Mouse (Mus musculus) 3T3-L1 (cell line): ENCODE results near the gene Atp2b4.
A peak's percentile ranks its signal among the peaks of the same experiment; 100 is the strongest.

Source experiments
- DNase-seq: peaks from one replicate; pipeline ENCODE4 v3.0.0-alpha.2; 2015; ENCODE audit warnings: low read depth, low spot score

Gene Atp2b4

DNA sequence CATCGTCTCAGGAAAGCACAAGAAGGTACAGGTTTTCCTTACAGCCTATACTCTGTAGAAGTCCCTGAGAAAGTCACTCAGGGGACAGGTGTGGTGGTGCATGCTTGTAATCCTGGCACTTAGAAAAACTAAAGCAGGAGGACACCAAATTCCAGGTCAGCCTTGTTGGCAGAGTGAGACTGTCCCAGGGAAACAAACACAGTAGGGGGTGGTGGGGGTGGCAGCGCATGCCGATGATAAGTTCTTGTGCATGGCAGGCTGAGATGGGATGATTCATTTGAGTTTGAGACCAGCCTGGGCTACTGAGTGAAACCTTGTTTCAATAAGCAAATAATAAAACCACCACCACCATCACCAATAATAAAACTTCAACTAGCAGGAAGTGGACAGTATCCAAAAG is 49.2 kb downstream of the Atp2b4 start:
- DNase-seq = no peak

DNA sequence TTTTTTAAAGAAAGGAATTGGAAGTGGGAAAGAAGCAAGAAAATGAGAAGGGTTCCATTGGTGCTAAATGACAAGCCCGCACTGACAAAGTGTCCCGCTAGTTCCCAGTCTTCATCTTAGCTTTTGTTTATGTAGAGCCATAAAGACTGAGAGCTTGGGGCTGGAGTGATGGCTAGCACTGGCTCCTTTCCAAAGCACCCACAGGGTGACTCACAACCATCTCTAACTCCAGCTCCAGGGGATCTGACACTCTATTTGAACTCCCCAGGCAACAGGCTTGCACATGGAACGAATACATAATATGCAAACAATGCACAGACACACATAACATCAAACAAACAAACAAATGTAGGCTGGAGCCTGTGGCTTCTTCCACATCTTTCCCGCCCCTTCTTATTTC is 50.9 kb downstream of the Atp2b4 start:
- peak; percentile 86 for DNase-seq

DNA sequence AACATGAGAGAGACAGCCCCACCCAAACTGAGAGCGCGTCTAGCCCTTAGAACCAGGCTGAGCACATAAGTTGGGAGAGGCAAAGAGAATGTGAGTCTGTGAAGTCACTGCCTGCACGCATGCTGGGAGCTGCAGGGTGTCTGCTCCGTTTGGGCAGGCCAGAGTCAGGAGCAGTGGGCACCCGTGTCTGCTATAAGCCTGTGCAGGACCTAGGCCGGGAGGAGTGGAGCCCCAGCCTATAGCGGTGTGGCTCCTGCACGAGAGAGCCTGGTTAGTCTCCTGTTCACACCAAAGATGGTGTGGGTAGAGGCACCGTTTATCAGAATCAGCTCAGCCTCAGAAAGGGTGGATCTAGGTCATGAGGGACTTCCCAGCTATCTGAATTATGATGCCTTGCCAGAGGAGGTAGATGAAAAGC is 55.8 kb downstream of the Atp2b4 start:
- no peak for DNase-seq

DNA sequence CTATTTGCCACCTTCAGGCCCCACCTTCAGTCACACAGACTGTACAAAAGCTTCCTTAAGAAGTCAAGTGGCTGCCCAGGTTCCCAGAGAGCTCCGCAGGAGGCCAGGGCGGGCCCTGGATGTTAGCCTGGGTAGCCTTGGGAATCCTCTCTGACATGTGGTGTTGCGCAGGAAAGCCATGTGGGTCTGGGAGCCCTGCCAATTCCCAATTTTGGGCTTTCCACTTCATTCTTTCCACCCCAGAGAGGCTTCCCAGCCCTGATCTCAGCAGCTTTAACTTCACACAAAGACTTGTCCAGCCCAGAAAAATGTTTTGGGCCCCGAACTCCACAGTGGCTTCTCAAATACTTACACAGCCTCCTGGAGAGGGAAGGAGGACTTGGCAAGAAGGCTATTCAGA is 56.2 kb downstream of the Atp2b4 start:
- peak; percentile 93 for DNase-seq

DNA sequence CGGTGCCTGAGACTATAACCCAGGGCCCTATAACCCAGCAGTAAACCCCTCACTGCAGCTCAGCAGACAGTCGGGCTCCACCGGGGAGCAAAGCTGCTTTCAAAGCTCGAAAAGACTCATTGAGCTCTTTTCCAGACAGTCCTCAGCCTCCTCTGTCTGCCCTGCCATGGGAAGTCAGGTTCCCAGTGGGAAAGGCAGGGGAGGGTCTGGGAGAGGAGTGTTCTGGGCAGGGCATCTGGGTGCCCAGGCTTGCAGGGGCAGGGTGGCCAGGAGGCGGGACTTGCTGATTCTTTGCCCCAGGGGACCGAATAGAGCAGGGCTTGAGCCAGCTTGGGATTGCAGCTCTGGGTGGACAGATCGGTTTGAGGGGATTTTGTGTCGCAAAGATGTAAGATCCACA is 58.3 kb downstream of the Atp2b4 start:
- DNase-seq = no peak

DNA sequence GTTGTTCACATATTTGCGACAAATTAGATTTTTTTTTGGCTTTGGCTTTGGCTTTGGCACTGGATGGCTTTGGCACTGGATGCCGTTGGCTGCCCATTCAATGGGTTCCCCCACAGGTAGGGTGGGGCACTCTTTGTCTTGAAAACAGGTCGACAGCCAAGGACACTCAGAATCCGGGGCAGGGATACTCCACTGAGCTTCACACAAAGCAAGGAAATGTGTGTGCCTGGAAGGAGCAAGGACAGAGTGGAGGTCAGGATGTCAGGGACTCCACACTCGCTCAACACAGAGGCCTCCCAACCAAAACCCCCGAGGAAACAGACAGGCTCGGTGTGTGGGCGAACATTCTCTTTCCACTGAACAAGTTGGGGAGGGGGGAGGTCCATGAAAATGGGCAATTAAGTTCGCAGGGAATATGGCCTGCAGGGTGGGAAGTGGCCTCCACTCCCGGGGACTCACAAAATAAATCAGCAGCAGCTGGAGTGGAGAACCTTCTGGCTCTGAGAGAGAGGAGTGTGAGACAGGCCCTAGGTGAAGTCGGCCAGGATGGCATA is 58.9 kb downstream of the Atp2b4 start:
- no peak for DNase-seq

DNA sequence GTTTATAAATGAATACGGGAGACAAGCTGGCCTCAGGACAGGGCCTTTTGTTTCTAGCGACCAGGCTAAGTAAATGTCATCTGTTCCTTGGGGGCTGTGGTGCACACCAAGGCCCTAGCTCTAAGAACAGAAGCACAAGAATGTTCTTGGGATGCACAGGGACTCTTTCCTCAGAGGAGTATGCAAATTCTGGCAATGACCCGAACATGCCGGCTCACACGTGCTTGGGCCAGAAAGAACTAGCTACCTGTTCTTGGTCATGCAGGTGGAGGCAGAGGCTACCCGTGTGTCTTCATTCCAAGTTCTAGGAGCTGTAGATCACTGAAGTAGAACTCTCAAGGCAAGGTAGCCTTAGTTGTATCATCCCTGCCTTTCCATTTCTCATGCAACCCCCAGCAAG is 59.7 kb downstream of the Atp2b4 start:
- DNase-seq = no peak

DNA sequence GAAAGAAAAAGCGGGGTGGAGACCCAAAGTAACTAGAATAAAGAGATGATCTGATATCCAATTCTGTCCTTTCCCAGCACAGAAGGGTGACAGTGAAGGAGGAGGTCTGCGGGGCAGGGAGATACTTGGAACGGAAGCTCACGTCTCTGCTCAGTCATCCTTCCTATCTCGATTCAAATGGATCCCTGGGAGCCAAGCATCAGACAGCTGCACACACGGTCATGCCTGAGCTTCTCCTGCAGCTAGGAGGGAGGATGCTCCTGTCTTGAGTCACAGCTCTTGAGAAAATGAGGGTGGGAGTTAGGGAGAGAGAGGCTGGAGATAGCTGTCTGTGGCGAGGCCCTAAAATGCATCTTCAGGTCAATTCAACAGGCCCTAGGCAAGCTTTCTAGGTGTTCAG is 64.2 kb downstream of the Atp2b4 start:
- DNase-seq = no peak

DNA sequence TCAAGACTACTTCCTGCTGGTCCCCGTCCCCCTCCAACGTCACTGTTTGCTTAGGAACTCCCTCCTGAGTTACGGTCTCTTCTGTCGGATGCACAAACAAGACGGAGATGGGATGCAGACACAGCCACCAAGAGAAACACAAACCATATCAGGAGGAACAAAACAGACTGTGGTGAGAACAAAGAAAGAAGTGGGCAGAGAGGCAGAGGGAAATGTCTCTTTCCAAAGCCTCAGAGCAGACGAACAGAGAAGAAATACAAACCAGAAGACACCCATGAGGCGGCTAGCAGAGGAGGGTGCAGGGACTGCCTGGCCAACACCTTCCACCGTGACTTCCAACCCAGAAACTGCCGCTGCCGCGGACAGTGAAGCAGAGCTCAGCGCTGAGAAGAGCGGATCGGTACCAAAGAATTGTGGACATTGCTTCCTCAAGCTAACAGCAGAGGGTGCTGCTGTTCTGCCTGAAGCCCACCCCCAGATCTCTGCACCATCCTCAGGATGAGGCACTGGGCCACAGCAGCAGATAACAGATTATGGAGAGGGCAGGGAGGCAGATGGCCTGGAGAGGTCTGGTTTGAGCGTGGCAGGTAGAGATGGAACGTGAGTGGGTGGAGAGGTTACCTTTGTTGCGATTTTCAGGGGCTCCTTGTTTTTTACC is 64.7 kb downstream of the Atp2b4 start:
- DNase-seq = peak; percentile 60

DNA sequence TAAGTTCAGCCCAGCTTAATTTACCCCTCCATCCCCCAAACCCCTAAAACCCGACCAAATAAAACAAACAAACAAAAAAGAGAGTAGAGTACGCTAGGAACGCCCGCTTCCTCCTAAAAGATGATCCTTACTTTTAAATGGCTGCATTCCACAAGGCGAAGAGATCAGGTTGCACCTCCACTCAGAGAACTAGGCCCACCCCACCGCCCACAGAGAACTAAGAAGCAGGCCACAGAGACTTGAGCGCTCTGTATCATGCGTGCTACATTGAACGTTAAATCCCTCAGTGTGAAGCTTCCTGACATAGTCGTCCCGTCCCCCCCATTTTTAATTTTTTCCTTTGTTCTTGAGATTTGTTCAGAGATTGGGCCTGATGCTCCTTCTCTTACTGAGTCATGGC is 68.0 kb downstream of the Atp2b4 start:
- DNase-seq = no peak

DNA sequence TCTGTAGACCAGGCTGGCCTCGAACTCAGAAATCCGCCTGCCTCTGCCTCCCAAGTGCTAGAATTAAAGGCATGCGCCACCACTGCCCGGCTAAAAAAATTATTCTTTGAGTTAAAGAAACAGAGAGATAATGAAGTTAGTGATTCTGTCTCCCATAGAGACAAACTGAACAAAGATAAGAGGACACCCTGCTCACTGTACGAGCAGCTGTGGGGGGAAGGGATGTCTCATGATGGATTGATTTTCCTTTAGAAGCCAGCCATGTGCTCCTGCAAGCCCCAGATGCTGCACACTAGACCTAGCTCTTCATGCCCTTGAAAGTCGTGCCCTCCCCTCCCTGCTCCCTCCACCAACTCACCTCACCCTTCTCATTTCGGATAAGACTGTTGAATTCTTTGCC is 72.5 kb downstream of the Atp2b4 start:
- no peak for DNase-seq

DNA sequence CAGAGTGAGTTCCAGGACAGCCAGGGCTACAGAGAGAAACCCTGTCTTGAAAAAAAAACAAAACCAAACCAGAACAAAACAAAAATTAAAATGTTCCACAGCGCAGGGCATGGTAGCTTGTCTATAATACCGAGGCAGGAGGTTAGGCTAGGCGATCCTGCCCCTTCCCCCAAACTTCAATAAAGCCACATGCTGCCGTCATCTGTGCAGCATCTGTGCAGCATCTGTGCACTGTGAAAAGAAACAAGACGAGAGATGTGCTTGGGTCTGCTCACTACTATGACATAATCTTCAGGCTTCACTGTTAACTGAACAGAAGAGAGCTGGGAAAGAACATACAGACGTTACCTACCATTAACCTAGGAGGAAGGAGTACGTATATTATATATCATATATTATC is 80.5 kb downstream of the Atp2b4 start:
- DNase-seq = no peak

DNA sequence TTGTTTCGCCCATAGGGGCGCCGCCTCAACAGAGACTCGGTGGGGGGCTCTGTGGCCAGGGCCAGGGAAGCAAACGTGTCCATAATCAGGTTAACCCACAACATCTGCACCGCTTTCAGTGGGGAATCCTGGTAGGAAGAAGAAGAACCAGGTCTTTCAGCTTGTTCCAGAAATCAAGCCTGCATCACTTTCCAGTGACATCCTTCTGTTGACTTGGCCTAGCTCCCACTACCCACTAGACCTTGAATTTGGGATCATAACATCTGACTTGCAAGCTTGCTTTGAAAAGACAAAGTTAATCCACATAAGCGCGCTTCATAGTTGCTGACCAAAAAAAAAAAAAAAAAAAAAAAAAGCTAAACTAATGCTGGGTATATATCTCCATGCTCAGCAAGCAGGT is 82.1 kb downstream of the Atp2b4 start:
- no peak for DNase-seq

DNA sequence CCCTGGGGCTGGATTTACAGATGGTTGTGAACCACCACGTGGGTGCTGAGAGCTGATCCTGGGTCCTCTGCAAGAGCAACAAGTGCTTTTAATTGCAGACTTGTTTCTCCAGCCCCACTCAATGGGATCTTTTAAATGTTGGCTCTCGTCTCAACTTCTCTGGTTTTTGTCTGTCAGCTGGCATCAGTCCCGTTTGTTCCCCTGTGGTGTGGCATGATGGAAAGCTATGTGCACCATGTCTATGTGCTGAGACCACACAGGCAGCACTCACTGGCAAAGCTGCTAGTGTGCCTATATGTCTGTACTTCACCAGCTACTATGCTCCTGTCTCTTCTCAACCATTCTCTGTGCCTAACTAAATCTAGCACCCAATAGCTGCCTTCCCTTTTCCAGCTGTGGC is 82.5 kb downstream of the Atp2b4 start:
- DNase-seq = no peak

DNA sequence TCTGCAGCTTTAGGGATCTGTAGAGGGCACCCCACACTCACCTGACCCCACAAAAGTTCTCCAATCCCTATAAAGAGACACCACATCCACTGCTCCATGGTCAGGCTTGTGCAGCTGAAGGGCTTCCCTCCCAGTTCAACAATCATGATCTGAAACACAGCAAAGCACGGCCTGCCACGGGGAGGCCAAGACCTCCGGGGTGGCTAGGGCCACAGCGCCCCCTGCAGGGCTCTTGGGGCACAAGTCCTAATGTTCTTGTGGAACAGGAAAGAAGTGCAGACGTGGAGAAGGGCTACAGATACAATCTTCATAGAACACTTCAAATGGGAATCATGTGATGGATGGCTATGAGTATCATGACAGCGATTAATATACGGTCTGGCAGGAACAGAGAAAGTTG is 84.4 kb downstream of the Atp2b4 start:
- DNase-seq = peak; percentile 25

DNA sequence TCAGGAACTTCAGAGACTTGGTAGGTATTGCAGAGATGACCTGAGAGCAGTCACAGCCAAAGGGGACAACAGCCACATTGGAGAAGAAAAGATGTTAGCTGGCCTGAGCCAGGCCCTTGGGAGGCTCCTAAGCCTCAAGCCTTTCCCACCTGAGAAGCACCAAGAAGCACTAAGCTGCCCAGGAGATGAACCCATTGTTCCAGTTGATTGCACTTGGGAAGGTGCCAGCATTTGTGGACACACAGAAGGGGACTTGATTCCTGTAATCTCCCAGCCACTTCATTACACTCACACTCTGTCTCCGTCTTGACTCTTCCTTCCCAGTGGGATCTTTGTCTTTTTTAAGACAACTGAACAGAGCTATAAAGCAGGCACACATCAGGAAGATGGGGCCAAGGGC is 85.7 kb downstream of the Atp2b4 start:
- no peak for DNase-seq

DNA sequence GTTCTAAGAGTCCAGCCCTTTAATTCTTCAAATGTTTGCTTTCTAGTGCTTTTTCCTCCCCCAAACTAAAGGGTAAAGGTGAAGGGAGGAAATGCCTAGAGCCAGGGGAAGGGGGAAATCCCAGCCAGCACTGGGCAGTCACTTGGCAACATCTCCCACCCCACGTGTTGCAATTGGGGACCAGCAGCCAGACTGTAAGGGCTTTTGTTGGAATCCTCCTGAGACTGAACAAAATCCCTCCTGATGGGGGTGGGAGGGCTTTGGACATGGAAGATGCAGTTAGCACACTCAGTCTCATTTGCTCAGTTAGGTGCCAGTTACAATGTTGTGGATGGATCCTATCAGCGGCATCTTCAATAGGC is 87.9 kb downstream of the Atp2b4 start:
- DNase-seq = peak; percentile 24

DNA sequence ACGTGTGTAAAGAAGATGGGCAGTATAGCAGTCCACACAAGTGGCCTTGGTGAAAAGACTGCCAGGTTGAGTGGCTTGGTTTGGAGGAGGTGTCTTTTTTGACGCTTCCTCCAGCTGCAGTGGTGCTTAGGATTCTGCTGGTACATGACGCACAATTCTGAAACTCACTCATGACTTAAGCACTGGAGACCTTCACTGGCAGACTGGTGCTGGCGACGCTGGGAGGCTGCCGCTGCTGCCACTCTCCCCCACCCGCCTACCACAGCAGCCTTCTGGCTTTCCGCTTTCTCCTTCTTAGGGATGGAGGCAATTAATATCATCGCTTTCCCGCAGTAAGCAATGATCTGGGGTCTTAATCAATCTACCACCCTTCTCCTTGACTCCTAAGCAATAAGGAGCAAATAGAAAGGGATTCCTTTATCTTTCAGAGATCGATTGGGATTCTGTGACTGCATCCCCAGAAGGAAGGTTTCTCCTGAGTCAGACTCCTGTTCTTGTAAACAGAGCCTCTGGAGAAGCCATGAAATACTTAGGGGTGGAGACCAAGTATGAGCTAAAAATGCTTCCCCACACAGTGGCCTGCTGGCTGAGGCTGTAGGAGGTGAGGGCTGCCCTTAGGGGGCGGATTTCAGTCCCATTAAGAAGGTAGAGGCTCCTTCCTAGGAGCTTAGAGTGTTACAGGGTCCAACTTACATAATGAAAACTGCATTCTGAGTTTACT is 88.4 kb downstream of the Atp2b4 start:
- peak; percentile 55 for DNase-seq

DNA sequence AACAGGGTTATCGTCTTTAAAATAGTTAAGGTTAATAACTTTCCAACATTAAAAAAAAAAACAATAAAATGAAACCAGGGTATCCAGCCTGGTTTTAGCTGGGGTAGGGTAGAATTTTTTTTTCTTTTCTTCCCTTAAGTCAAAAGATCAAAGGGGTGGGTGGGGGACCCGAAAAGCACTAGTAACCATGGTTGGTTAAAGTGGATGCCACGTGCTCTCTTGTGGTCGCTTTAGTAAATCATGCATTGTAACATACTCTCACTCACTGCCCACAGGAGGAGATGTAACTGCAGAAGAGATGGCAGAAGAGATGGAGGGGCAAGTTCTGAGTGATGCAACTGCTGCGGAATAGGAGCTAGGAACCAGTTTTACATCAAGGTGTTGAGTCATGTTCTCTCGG is 89.5 kb downstream of the Atp2b4 start:
- no peak for DNase-seq

DNA sequence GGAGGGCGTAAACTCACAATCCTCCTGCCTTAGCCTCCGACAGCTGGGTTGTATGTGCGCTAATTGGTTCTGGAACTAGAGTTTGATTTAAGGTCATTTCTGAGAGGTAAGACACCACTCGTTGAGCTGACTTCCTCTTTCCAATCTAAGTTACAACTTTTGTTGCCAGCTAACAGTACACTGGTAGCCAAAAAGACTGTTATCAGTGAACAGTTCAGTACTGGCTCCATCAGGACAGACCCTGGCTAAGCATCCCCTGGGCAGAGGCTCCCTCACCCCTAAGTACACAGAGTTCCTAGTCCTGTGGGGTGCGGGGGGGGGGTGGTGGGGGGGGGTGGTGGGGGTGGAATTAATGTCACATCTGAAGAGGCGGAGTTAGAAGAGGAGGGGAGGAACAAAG is 89.9 kb downstream of the Atp2b4 start:
- DNase-seq = no peak

DNA sequence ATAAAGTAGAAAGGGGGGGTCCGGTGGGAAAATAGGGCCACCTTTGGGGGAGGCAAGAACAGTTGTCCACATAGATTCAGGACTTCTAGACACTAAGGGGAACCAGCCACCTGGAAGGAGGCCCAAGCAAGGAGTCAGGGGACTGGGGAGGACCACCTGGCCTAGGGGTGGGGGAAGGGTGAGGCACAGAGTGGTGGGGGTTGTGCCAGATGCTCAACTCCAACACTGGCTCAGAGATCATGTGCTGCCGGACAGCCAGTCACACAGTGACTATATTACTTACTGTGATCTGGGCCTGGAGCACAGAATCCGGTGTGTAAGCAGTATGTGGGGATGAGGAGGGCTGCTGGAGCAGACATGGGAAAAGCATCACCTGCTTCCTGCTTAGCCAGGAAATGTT is 91.5 kb downstream of the Atp2b4 start:
- no peak for DNase-seq

DNA sequence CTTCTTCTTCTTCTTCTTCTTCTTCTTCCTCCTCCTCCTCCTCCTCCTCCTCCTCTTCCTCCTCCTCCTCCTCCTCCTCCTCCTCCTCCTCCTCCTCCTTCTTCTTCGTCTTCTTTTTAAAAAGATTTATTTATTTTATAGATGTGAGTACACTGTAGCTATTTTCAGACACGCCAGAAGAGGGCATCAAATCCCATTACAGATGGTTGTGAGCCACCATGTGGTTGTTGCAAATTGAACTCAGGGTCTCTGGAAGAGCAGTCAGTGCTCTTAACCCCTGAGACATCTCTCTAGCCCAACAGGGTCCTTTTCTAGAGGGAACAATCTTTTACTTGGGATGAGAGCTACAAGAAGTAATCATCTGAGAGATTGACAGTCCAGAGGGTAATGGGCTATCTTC is 99.0 kb downstream of the Atp2b4 start:
- DNase-seq = peak; percentile 51

DNA sequence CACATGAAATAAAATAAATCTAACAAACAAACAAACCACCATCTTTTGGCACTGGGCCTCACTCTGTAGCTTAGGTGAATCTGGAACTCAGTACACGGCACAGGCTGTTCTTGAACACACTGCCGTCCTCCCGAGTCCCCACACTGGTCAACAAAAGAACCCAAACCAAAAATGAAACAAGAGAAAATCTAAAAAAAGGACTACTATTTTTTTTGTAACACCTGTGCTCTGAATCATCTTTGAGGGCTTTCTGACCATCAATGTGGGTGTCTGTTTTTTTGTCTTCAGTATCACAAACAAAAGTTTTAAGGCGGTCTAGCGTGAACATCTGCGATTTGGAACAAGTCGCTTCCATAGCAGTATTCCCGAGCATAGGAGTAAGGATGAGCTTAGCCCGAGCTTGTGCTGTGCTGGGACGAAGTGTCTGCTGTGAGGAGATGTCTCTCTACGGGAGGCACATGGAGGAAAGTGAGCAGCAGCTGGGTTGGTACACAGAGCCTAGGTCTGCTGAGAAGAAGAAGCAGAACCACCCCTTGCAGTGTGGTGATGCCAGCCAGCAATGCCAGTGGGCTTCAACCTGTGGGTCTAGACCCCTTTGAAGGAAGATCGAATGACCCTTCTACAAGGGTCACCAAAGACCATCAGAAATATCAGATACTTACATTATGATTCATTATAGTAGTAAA is 102.8 kb downstream of the Atp2b4 start:
- no peak for DNase-seq
